Comparison of ENCODE assay signal across 9 mouse cellular contexts in the genomic region with DNA sequence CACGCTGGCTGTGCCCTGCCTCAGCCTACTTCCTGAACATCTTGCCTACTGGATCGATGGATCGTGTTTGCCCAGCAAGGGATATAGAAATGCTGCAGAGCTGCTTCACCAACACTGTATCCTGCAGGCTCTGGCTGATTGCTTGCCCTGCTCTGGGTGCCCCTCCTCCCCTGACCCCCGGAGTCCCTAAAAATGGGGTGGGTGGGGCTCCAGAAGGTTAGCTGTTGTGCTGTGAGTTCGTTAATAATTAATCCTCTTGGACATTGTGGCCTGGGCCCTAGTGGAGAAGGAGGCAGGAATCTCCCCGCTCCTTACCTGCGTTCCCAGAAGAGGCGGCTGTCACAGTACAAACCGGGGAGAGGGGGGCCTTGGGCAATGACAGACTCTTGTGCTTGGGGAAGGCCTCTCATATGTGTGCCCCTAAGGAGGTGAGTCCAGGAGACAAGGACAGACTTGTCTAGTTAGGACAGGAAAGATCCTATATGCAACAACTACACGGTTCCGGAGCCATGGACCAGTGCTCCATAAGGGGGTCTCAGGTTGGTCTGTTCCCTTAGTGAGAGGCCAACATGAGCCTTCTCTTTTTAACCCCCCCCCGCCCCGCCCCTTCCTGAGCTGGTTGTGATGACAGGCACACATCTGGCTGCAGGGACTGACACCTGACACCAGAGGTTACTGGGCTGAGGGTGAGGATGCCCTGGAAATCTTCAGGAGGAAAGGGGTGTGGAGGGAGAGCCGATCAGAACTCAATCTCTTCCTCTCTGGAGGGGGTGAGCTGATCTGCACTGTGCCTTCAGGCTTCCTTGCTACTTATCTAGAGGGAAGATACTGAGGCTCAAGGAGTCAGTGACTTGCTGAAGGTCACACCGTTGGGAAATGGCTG. TPM values are rescaled to one million over a fixed set of nuclear protein-coding genes. Genes with fewer than 3 reads are reported as not detected.
DNase-seq lines count a peak whose midpoint lies in the region; ATAC-seq and TF ChIP-seq lines count a peak whose summit lies in the region.
"Had no signal": no experiment of that assay in that cellular context is flagged by ENCODE, and none has a peak within 500 bp of the region (broad histone marks: within the 10 kb centered on the region; RNA-seq: fewer than 3 reads in every experiment).

No protein-coding gene starts in this region.

- TF ChIP-seq POLR2A in testis, adult 2 months (IDR thresholded peaks at IDR 0.05; ENCODE audit: control insufficient read depth, low read depth, low read length) = no peak

- WGBS in intestine, postnatal 0 days = 4% methylated on average over 15 of the region's 15 CpGs
- WGBS in liver, postnatal 0 days (ENCODE audit: insufficient replicate concordance) = 10% methylated on average over 15 of the region's 15 CpGs
- WGBS in stomach, embryonic 16.5 days = 8% methylated on average over 15 of the region's 15 CpGs

- intact Hi-C loops in left cerebral cortex, postnatal 4 days (cut with DNase I) = no loop called here

- no peaks in the 10 kb centered on the region for H3K9me3 ChIP-seq in intestine, postnatal 0 days (ENCODE audit: control insufficient read depth)
- H3K9me3 ChIP-seq in liver, postnatal 0 days (ENCODE audit: low read length) = no peaks in the 10 kb centered on the region
- no peaks in the 10 kb centered on the region for H3K9me3 ChIP-seq in stomach, embryonic 16.5 days (replicated peaks; ENCODE audit: control insufficient read depth, low read length)

- H3K36me3 ChIP-seq in testis, adult 2 months (ENCODE audit: control insufficient read depth, insufficient read depth, low read length) = no peaks in the 10 kb centered on the region
- H3K36me3 ChIP-seq in intestine, postnatal 0 days (ENCODE audit: control insufficient read depth, insufficient read depth) = peaks cover 14% of the 10 kb centered on the region
- H3K36me3 ChIP-seq in liver, postnatal 0 days (replicated peaks; ENCODE audit: insufficient read depth, low read length) = peaks cover 10% of the 10 kb centered on the region
- H3K36me3 ChIP-seq in stomach, embryonic 16.5 days (ENCODE audit: control insufficient read depth, insufficient read depth, low read length) = peaks cover 2% of the 10 kb centered on the region; the same call in 1 of the 2 replicates

- peak overlapping the region; percentile 37; the same call in 1 of the 2 replicates for H3K4me3 ChIP-seq in testis, adult 2 months (ENCODE audit: control insufficient read depth, low read depth, low read length)
- peak overlapping the region; percentile 58 for H3K4me3 ChIP-seq in intestine, postnatal 0 days (ENCODE audit: low read depth, low read length)
- peak overlapping the region; percentile 42 for H3K4me3 ChIP-seq in liver, postnatal 0 days (ENCODE audit: low read depth, low read length)
- peak overlapping the region; percentile 52 for H3K4me3 ChIP-seq in stomach, embryonic 16.5 days (replicated peaks; ENCODE audit: low read length)

- peak overlapping the region; percentile 73 for H3K4me2 ChIP-seq in intestine, postnatal 0 days (replicated peaks; ENCODE audit: low read depth)
- peak overlapping the region; percentile 59 for H3K4me2 ChIP-seq in liver, postnatal 0 days (ENCODE audit: low read depth, low read length)
- peak overlapping the region; percentile 57 for H3K4me2 ChIP-seq in stomach, embryonic 16.5 days (ENCODE audit: low read depth, low read length)

- no peaks in the 10 kb centered on the region for H3K27me3 ChIP-seq in testis, adult 2 months (ENCODE audit: control insufficient read depth, insufficient read depth, low read length)
- no peaks in the 10 kb centered on the region for H3K27me3 ChIP-seq in intestine, postnatal 0 days (replicated peaks; ENCODE audit: control insufficient read depth, insufficient read depth, low read length)
- H3K27me3 ChIP-seq in liver, postnatal 0 days (ENCODE audit: insufficient read depth, low read length) = peaks cover 10% of the 10 kb centered on the region
- peaks cover 12% of the 10 kb centered on the region for H3K27me3 ChIP-seq in stomach, embryonic 16.5 days (ENCODE audit: control insufficient read depth, insufficient read depth, low read length)

- ATAC-seq in intestine, postnatal 0 days = peak; percentile 68
- ATAC-seq in liver, postnatal 0 days = peak; percentile 79
- peak; percentile 77 for ATAC-seq in stomach, embryonic 16.5 days (ENCODE audit: insufficient read depth, low FRiP score)

- TF ChIP-seq EP300 in liver, postnatal 0 days (IDR thresholded peaks at IDR 0.05; ENCODE audit: low read depth) = no peak

- no peak overlapping the region for H3K27ac ChIP-seq in testis, adult 2 months (ENCODE audit: control insufficient read depth, insufficient read depth, low read depth, low read length)
- H3K27ac ChIP-seq in intestine, postnatal 0 days (ENCODE audit: low read depth, low read length) = peak overlapping the region; percentile 96
- peak overlapping the region; percentile 80 for H3K27ac ChIP-seq in liver, postnatal 0 days (ENCODE audit: low read depth)
- H3K27ac ChIP-seq in stomach, embryonic 16.5 days (ENCODE audit: low read length) = peak overlapping the region; percentile 84

- no peak for TF ChIP-seq CTCF in testis, adult 2 months (IDR thresholded peaks at IDR 0.05; ENCODE audit: control insufficient read depth, insufficient read depth, insufficient replicate concordance, low read depth, low read length)
- peak; percentile 17; the same call in 1 of the 2 replicates for TF ChIP-seq CTCF in intestine, postnatal 0 days (IDR thresholded peaks at IDR 0.05; ENCODE audit: low read depth)
- TF ChIP-seq CTCF in liver, postnatal 0 days (IDR thresholded peaks at IDR 0.05; ENCODE audit: low read depth) = no peak

- peaks cover 6% of the 10 kb centered on the region for H3K4me1 ChIP-seq in testis, adult 2 months (ENCODE audit: control insufficient read depth, insufficient read depth, low read length)
- no peaks in the 10 kb centered on the region; the same call in 1 of the 2 replicates for H3K4me1 ChIP-seq in intestine, postnatal 0 days (replicated peaks; ENCODE audit: control insufficient read depth, insufficient read depth, low read length)
- H3K4me1 ChIP-seq in liver, postnatal 0 days (ENCODE audit: insufficient read depth) = peaks cover 12% of the 10 kb centered on the region; the same call in 1 of the 2 replicates
- 0 out of 2 replicates have a peak, but pooled peaks cover 4% of the 10 kb centered on the region for H3K4me1 ChIP-seq in stomach, embryonic 16.5 days (ENCODE audit: control insufficient read depth, insufficient read depth, low read length)

- H3K9ac ChIP-seq in intestine, postnatal 0 days (ENCODE audit: low read depth, low read length) = peak overlapping the region; percentile 40
- H3K9ac ChIP-seq in liver, postnatal 0 days (replicated peaks) = peak overlapping the region; percentile 51
- H3K9ac ChIP-seq in stomach, embryonic 16.5 days (ENCODE audit: low read length) = peak overlapping the region; percentile 70

- DNase-seq in testis, postnatal 10 days (ENCODE audit: low spot score) = no peak
- DNase-seq in liver, postnatal 0 days = peak; percentile 42
- no peak for DNase-seq in adrenal gland, adult 8-10 months
- DNase-seq in left cerebral cortex, adult 11 months (ENCODE audit: low spot score) = no peak
- DNase-seq in left cerebral cortex, postnatal 4 days = no peak

RNA-seq across cellular contexts. Expression of a gene that starts 0.7 kb away (rescaled TPM):
- 6.6 and 9.8 TPM in 2 replicates for polyA plus RNA-seq in testis, adult 2 months (2012; rRNA removed)
- polyA plus RNA-seq in intestine, postnatal 0 days (2015; fragmentation: Nextera tagmentation; extraction: Ambion mirVana) = 30.4 and 30.6 TPM in 2 replicates
- polyA plus RNA-seq in liver, postnatal 0 days (2015; fragmentation: Nextera tagmentation; extraction: Ambion mirVana) = 7.5 and 8.5 TPM in 2 replicates
- 18.1 and 20.7 TPM in 2 replicates for polyA plus RNA-seq in stomach, embryonic 16.5 days (2015; fragmentation: Nextera tagmentation; extraction: Ambion mirVana)
- under 1 TPM in 3 of 4 experiments, not detected in 1; 0.15 to 0.19 (median 0.18) TPM for total RNA-seq in adrenal gland, adult 8-10 months (2022)
- 1 to 10 TPM; 4.6 to 5.4 TPM for total RNA-seq in left cerebral cortex, postnatal 4 days (2021)
- total RNA-seq: neutrophil, adult 5-6 weeks had no signal

RNA-seq across cellular contexts. Expression of a gene that starts 7.5 kb away (rescaled TPM):
- 1.6 TPM in 2 replicates for polyA plus RNA-seq in testis, adult 2 months (2012; rRNA removed)
- polyA plus RNA-seq in intestine, postnatal 0 days (2015; fragmentation: Nextera tagmentation; extraction: Ambion mirVana) = 0.13 and 0.16 TPM in 2 replicates
- not detected in 2 replicates for polyA plus RNA-seq in liver, postnatal 0 days (2015; fragmentation: Nextera tagmentation; extraction: Ambion mirVana)
- 0.12 and 0.20 TPM in 2 replicates for polyA plus RNA-seq in stomach, embryonic 16.5 days (2015; fragmentation: Nextera tagmentation; extraction: Ambion mirVana)
- not detected for total RNA-seq in adrenal gland, adult 8-10 months (2022)
- total RNA-seq in left cerebral cortex, postnatal 4 days (2021) = not detected
- total RNA-seq: neutrophil, adult 5-6 weeks had no signal

RNA-seq across cellular contexts. Expression of a gene that starts 20.3 kb away (rescaled TPM):
- 27.1 and 28.5 TPM in 2 replicates for polyA plus RNA-seq in testis, adult 2 months (2012; rRNA removed)
- polyA plus RNA-seq in intestine, postnatal 0 days (2015; fragmentation: Nextera tagmentation; extraction: Ambion mirVana) = 27.6 and 31.8 TPM in 2 replicates
- 24.3 and 26.5 TPM in 2 replicates for polyA plus RNA-seq in liver, postnatal 0 days (2015; fragmentation: Nextera tagmentation; extraction: Ambion mirVana)
- polyA plus RNA-seq in stomach, embryonic 16.5 days (2015; fragmentation: Nextera tagmentation; extraction: Ambion mirVana) = 73.8 and 79.0 TPM in 2 replicates
- total RNA-seq in adrenal gland, adult 8-10 months (2022) = 10 to 100 TPM; 53.4 to 60.5 (median 55.8) TPM
- total RNA-seq in left cerebral cortex, postnatal 4 days (2021) = 10 to 100 TPM; 55.8 to 56.3 TPM

RNA-seq across cellular contexts. Expression of a gene that starts 47.2 kb away (rescaled TPM):
- polyA plus RNA-seq in testis, adult 2 months (2012; rRNA removed) = 0.42 and 0.56 TPM in 2 replicates
- polyA plus RNA-seq in intestine, postnatal 0 days (2015; fragmentation: Nextera tagmentation; extraction: Ambion mirVana) = 0.05 and 0.13 TPM in 2 replicates
- polyA plus RNA-seq in liver, postnatal 0 days (2015; fragmentation: Nextera tagmentation; extraction: Ambion mirVana) = 10.9 and 12.1 TPM in 2 replicates
- 1.1 and 1.4 TPM in 2 replicates for polyA plus RNA-seq in stomach, embryonic 16.5 days (2015; fragmentation: Nextera tagmentation; extraction: Ambion mirVana)
- total RNA-seq in adrenal gland, adult 8-10 months (2022) = 1 to 10 TPM in 2 of 4 experiments, under 1 TPM in 1, not detected in 1; 0.59 to 5.1 (median 3.8) TPM
- total RNA-seq in left cerebral cortex, postnatal 4 days (2021) = not detected
- total RNA-seq: neutrophil, adult 5-6 weeks had no signal

RNA-seq across cellular contexts. Expression of a gene that starts 52.1 kb away (rescaled TPM):
- polyA plus RNA-seq in testis, adult 2 months (2012; rRNA removed) = 16.2 and 18.5 TPM in 2 replicates
- polyA plus RNA-seq in intestine, postnatal 0 days (2015; fragmentation: Nextera tagmentation; extraction: Ambion mirVana) = 283 and 305 TPM in 2 replicates
- 55.5 and 61.3 TPM in 2 replicates for polyA plus RNA-seq in liver, postnatal 0 days (2015; fragmentation: Nextera tagmentation; extraction: Ambion mirVana)
- 49.9 and 52.4 TPM in 2 replicates for polyA plus RNA-seq in stomach, embryonic 16.5 days (2015; fragmentation: Nextera tagmentation; extraction: Ambion mirVana)
- total RNA-seq in adrenal gland, adult 8-10 months (2022) = 100 to 1,000 TPM; 129 to 145 (median 137) TPM
- total RNA-seq in left cerebral cortex, postnatal 4 days (2021) = 10 to 100 TPM; 10.1 to 10.9 TPM
